In the genomic region with DNA sequence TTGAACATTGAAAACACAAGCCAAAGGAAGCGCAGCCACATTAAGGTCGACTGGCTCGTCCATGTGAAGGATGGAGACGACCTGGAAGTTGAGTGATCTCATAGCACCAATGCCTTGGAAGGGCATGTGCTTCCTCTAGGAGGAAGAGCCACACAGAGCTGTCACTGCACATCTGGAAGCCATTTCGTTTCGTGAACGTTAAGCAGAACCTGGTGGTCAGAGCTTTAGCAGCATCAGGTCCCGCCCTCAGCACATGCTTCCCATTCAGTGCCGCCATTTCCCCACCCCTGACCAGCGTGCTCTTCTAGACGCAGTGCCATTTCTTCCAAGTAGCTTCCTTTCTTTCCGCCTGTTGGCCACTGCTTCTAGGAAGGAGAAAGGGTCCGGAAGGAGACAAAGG, we compare ENCODE assay signal across 28 mouse cellular contexts. TPM values are rescaled to one million over a fixed set of nuclear protein-coding genes. Genes with fewer than 3 reads are reported as not detected.
DNase-seq lines count a peak whose midpoint lies in the region; ATAC-seq lines count a peak whose summit lies in the region.
"Had no signal": no experiment of that assay in that cellular context is flagged by ENCODE, and none has a peak within 500 bp of the region (broad histone marks: within the 10 kb centered on the region; RNA-seq: fewer than 3 reads in every experiment).

No protein-coding gene starts in this region.

- H3K27me3 ChIP-seq in embryonic facial prominence, embryonic 10.5 days (replicated peaks; ENCODE audit: low read depth, poor library complexity, severe bottlenecking), result no peaks in the 10 kb centered on the region
- no peaks in the 10 kb centered on the region for H3K27me3 ChIP-seq in embryonic facial prominence, embryonic 14.5 days (replicated peaks; ENCODE audit: control insufficient read depth, insufficient read depth, low read length)
- H3K27me3 ChIP-seq: CH12.LX; embryonic facial prominence, embryonic 12.5 days; embryonic facial prominence, embryonic 15.5 days; forebrain, embryonic 12.5 days; Patski had no signal

- H3K36me3 ChIP-seq in embryonic facial prominence, embryonic 10.5 days (replicated peaks), result peaks cover 63% of the 10 kb centered on the region
- peaks cover 19% of the 10 kb centered on the region for H3K36me3 ChIP-seq in embryonic facial prominence, embryonic 14.5 days (ENCODE audit: control insufficient read depth, insufficient read depth, low read length)

- WGBS in embryonic facial prominence, embryonic 10.5 days, result 67% methylated on average over 13 of the region's 13 CpGs
- 54% methylated on average over 13 of the region's 13 CpGs for WGBS in embryonic facial prominence, embryonic 14.5 days

- peak; percentile 72 for DNase-seq in embryo, embryonic 10 days (ENCODE audit: low spot score)
- DNase-seq in embryo, embryonic 9.5 days (ENCODE audit: extremely low spot score), result no peak
- peak; percentile 52 for DNase-seq in embryo, embryonic 10.5 days (ENCODE audit: low spot score)
- DNase-seq in embryonic facial prominence, embryonic 10.5 days (ENCODE audit: low spot score), result peak; percentile 53
- peak; percentile 5 for DNase-seq in embryonic facial prominence, embryonic 14.5 days (ENCODE audit: low spot score)
- no peak for DNase-seq in kidney, postnatal 36 days
- no peak for DNase-seq in spleen, adult 12 weeks (ENCODE audit: low spot score)
- DNase-seq in gastrocnemius, postnatal 4 days (ENCODE audit: low spot score in 2 of 2), result no peak
- DNase-seq: adrenal gland, adult 8-10 months; adrenal gland, postnatal 14 days; adrenal gland, postnatal 36 days; B cell, adult 2 months; cerebellum, adult 11-12 months; cerebellum, adult 2 months; cerebellum, adult 9-10 months; cerebellum, postnatal 25 days had no signal

- no peak overlapping the region for H3K4me2 ChIP-seq in embryonic facial prominence, embryonic 14.5 days (ENCODE audit: low read depth, low read length)
- H3K4me2 ChIP-seq: embryonic facial prominence, embryonic 12.5 days; embryonic facial prominence, embryonic 15.5 days; forebrain, embryonic 12.5 days had no signal

- H3K9me3 ChIP-seq in embryonic facial prominence, embryonic 10.5 days, result no peaks in the 10 kb centered on the region
- no peaks in the 10 kb centered on the region for H3K9me3 ChIP-seq in embryonic facial prominence, embryonic 14.5 days (ENCODE audit: control insufficient read depth, low read length)
- H3K9me3 ChIP-seq: embryonic facial prominence, embryonic 12.5 days; embryonic facial prominence, embryonic 15.5 days; forebrain, embryonic 10.5 days; forebrain, embryonic 12.5 days; G1E had no signal

- no peak overlapping the region for H3K9ac ChIP-seq in embryonic facial prominence, embryonic 14.5 days (ENCODE audit: low read depth, low read length)
- H3K9ac ChIP-seq: embryonic facial prominence, embryonic 12.5 days; embryonic facial prominence, embryonic 15.5 days; forebrain, embryonic 12.5 days had no signal

- no peak overlapping the region; the same call in 1 of the 2 replicates for H3K27ac ChIP-seq in embryonic facial prominence, embryonic 10.5 days (replicated peaks)
- no peak overlapping the region for H3K27ac ChIP-seq in embryonic facial prominence, embryonic 14.5 days (replicated peaks; ENCODE audit: low read depth, low read length)
- H3K27ac ChIP-seq: embryonic facial prominence, embryonic 12.5 days; embryonic facial prominence, embryonic 15.5 days; forebrain, embryonic 10.5 days; forebrain, embryonic 12.5 days had no signal

- no peak overlapping the region for H3K4me3 ChIP-seq in embryonic facial prominence, embryonic 10.5 days
- no peak overlapping the region for H3K4me3 ChIP-seq in embryonic facial prominence, embryonic 14.5 days (ENCODE audit: low read depth, low read length)
- H3K4me3 ChIP-seq: embryonic facial prominence, embryonic 12.5 days; embryonic facial prominence, embryonic 15.5 days; erythroblast, embryonic 14.5 days; forebrain, embryonic 10.5 days; forebrain, embryonic 12.5 days had no signal

- peaks cover 10% of the 10 kb centered on the region for H3K4me1 ChIP-seq in embryonic facial prominence, embryonic 10.5 days
- H3K4me1 ChIP-seq in embryonic facial prominence, embryonic 14.5 days (ENCODE audit: control insufficient read depth, insufficient read depth, low read length), result no peaks in the 10 kb centered on the region
- H3K4me1 ChIP-seq: embryonic facial prominence, embryonic 12.5 days; embryonic facial prominence, embryonic 15.5 days; forebrain, embryonic 10.5 days; forebrain, embryonic 12.5 days had no signal

- no peak for ATAC-seq in embryonic facial prominence, embryonic 14.5 days (ENCODE audit: low read depth)
- ATAC-seq: activated CD4-positive, CD25-positive, alpha-beta regulatory T cell, adult 4 months; CD4-positive, CD25-positive, alpha-beta regulatory T cell, adult 4 months; forebrain, embryonic 14.5 days; forebrain, embryonic 16.5 days; Patski had no signal

RNA-seq across cellular contexts. Expression of a gene that starts 18.9 kb away (rescaled TPM):
- 42.7 and 48.2 TPM in 2 replicates for polyA plus RNA-seq in embryonic facial prominence, embryonic 10.5 days (2016; fragmentation: Nextera tagmentation; extraction: Ambion mirVana)
- polyA plus RNA-seq in embryonic facial prominence, embryonic 14.5 days (2014; fragmentation: Nextera tagmentation; extraction: Ambion mirVana), result 39.1 and 41.1 TPM in 2 replicates
- total RNA-seq in gastrocnemius, postnatal 4 days (2021), result 1 to 10 TPM; 8.6 to 9.1 TPM

Comparison
In these comparisons a context has a peak if more than half of its experiments do, and no peak if none do; other contexts are left out.
1. DNase-seq: peak in embryo, embryonic 10 days (single experiment), embryo, embryonic 10.5 days (single experiment), embryonic facial prominence, embryonic 10.5 days (single experiment) and embryonic facial prominence, embryonic 14.5 days (single experiment); none in embryo, embryonic 9.5 days (single experiment), kidney, postnatal 36 days (0 of 2), spleen, adult 12 weeks (single experiment) and gastrocnemius, postnatal 4 days (0 of 2).